Mouse (Mus musculus): ENCODE data around the gene B3gnt6. TPM values are rescaled to one million over a fixed set of nuclear protein-coding genes. Genes with fewer than 3 reads are reported as not detected.

Gene B3gnt6
- polyA plus RNA-seq, 1 experiment from 2014 or later, result 0.15 TPM

GRCm38 (mm10) chr7:98174883-98175755, 24.2 kb downstream of the B3gnt6 start:
- no peak overlapping the region for H3K4me3 ChIP-seq (replicated peaks)
- H3K36me3 ChIP-seq (replicated peaks), result no peaks in the 10 kb centered on the region
- H3K27ac ChIP-seq, result no peak overlapping the region
- WGBS, result 81% methylated on average over 4 of the region's 4 CpGs
- peaks cover 43% of the 10 kb centered on the region for H3K27me3 ChIP-seq
- no peak overlapping the region for H3K9ac ChIP-seq
- no peak overlapping the region for H3K4me2 ChIP-seq
- ATAC-seq (ENCODE audit: low FRiP score), result no peak
- peaks cover 26% of the 10 kb centered on the region for H3K4me1 ChIP-seq
- H3K9me3 ChIP-seq, result no peaks in the 10 kb centered on the region

GRCm38 (mm10) chr7:98173408-98173807, 25.9 kb downstream of the B3gnt6 start:
- Histone ChIP-seq H3K9me3 (no peaks in the 10 kb centered on the region), H3K36me3 (replicated peaks) (no peaks in the 10 kb centered on the region), H3K4me2 (no peak overlapping the region), H3K4me3 (replicated peaks) (no peak overlapping the region), H3K27me3 (peaks cover 29% of the 10 kb centered on the region), H3K9ac (no peak overlapping the region), H3K27ac (no peak overlapping the region), H3K4me1 (peaks cover 24% of the 10 kb centered on the region)
- no peak for ATAC-seq (ENCODE audit: low FRiP score)
- WGBS, result 60% methylated on average over 4 of the region's 4 CpGs

- no peak overlapping the region for H3K4me2 ChIP-seq
- no peak overlapping the region for H3K4me3 ChIP-seq (replicated peaks)
- H3K27me3 ChIP-seq, result peaks cover 28% of the 10 kb centered on the region
- H3K9me3 ChIP-seq, result no peaks in the 10 kb centered on the region
- no peak overlapping the region for H3K9ac ChIP-seq
- no peak for ATAC-seq (ENCODE audit: low FRiP score)
- 83% methylated on average over 8 of the region's 8 CpGs for WGBS
- no peaks in the 10 kb centered on the region for H3K36me3 ChIP-seq (replicated peaks)
- H3K27ac ChIP-seq, result no peak overlapping the region
- peaks cover 17% of the 10 kb centered on the region for H3K4me1 ChIP-seq
These were observed 26.6 kb downstream of the B3gnt6 start for GRCm38 (mm10) chr7:98172661-98173060.

GRCm38 (mm10) chr7:98171141-98172073, 27.9 kb downstream of the B3gnt6 start:
- ATAC-seq (ENCODE audit: low FRiP score), result no peak
- H3K27ac ChIP-seq, result no peak overlapping the region
- WGBS, result 67% methylated on average over 6 of the region's 6 CpGs

GRCm38 (mm10) chr7:98164999-98165528, 34.2 kb downstream of the B3gnt6 start:
- H3K4me1 ChIP-seq, result peaks cover 19% of the 10 kb centered on the region
- H3K27me3 ChIP-seq, result 0 out of 2 replicates have a peak, but pooled peaks cover 3% of the 10 kb centered on the region
- H3K27ac ChIP-seq, result 0 out of 2 replicates have a peak overlapping the region, but pooled peaks have one; percentile 14
- ATAC-seq (ENCODE audit: low FRiP score), result 0 out of 2 replicates have a peak, but pooled peaks have one; percentile 30
- H3K4me2 ChIP-seq, result no peak overlapping the region
- H3K36me3 ChIP-seq (replicated peaks), result no peaks in the 10 kb centered on the region
- H3K9me3 ChIP-seq, result no peaks in the 10 kb centered on the region
- WGBS, result 73% methylated on average over 10 of the region's 10 CpGs
- no peak overlapping the region for H3K4me3 ChIP-seq (replicated peaks)
- H3K9ac ChIP-seq, result no peak overlapping the region

More at GRCm38 (mm10) chr7:98171141-98172073, 27.9 kb downstream of the B3gnt6 start:
- no peaks in the 10 kb centered on the region for H3K36me3 ChIP-seq (replicated peaks)
- peaks cover 10% of the 10 kb centered on the region; the same call in 1 of the 2 replicates for H3K4me1 ChIP-seq
- H3K9ac ChIP-seq, result no peak overlapping the region
- peaks cover 17% of the 10 kb centered on the region for H3K27me3 ChIP-seq
- no peaks in the 10 kb centered on the region for H3K9me3 ChIP-seq
- no peak overlapping the region for H3K4me3 ChIP-seq (replicated peaks)
- no peak overlapping the region for H3K4me2 ChIP-seq

- ATAC-seq (ENCODE audit: low FRiP score), result no peak
These were observed 34.8 kb downstream of the B3gnt6 start for GRCm38 (mm10) chr7:98164382-98164998.

GRCm38 (mm10) chr7:98163700-98164099, 35.6 kb downstream of the B3gnt6 start:
- H3K27me3 ChIP-seq, result no peaks in the 10 kb centered on the region
- H3K27ac ChIP-seq, result no peak overlapping the region
- H3K4me2 ChIP-seq, result no peak overlapping the region
- no peak overlapping the region for H3K9ac ChIP-seq
- 65% methylated on average over 3 of the region's 3 CpGs for WGBS
- ATAC-seq (ENCODE audit: low FRiP score), result no peak
- no peak overlapping the region for H3K4me3 ChIP-seq (replicated peaks)
- H3K36me3 ChIP-seq (replicated peaks), result no peaks in the 10 kb centered on the region
- peaks cover 20% of the 10 kb centered on the region for H3K4me1 ChIP-seq
- H3K9me3 ChIP-seq, result no peaks in the 10 kb centered on the region

More at GRCm38 (mm10) chr7:98164382-98164998, 34.8 kb downstream of the B3gnt6 start:
- Histone ChIP-seq H3K27me3 (no peaks in the 10 kb centered on the region), H3K4me3 (replicated peaks) (no peak overlapping the region), H3K9ac (no peak overlapping the region), H3K4me1 (peaks cover 20% of the 10 kb centered on the region), H3K4me2 (no peak overlapping the region), H3K9me3 (no peaks in the 10 kb centered on the region), H3K27ac (no peak overlapping the region), H3K36me3 (replicated peaks) (no peaks in the 10 kb centered on the region)
- WGBS, result 82% methylated on average over 9 of the region's 9 CpGs

GRCm38 (mm10) chr7:98162239-98162638, 37.0 kb downstream of the B3gnt6 start:
- no peak overlapping the region for H3K27ac ChIP-seq
- 84% methylated on average over 6 of the region's 6 CpGs for WGBS
- H3K9me3 ChIP-seq, result no peaks in the 10 kb centered on the region
- ATAC-seq (ENCODE audit: low FRiP score), result no peak
- H3K9ac ChIP-seq, result no peak overlapping the region
- H3K36me3 ChIP-seq (replicated peaks), result no peaks in the 10 kb centered on the region
- no peaks in the 10 kb centered on the region for H3K27me3 ChIP-seq
- H3K4me2 ChIP-seq, result no peak overlapping the region
- H3K4me3 ChIP-seq (replicated peaks), result no peak overlapping the region
- H3K4me1 ChIP-seq, result peaks cover 25% of the 10 kb centered on the region

- Histone ChIP-seq H3K9me3 (no peaks in the 10 kb centered on the region), H3K9ac (no peak overlapping the region), H3K4me1 (peaks cover 32% of the 10 kb centered on the region), H3K4me2 (no peak overlapping the region), H3K4me3 (replicated peaks) (no peak overlapping the region), H3K27ac (no peak overlapping the region), H3K36me3 (replicated peaks) (no peaks in the 10 kb centered on the region), H3K27me3 (0 out of 2 replicates have a peak, but pooled peaks cover 3% of the 10 kb centered on the region)
- WGBS, result 62% methylated on average over 8 of the region's 8 CpGs
- no peak for ATAC-seq (ENCODE audit: low FRiP score)
These were observed 39.1 kb downstream of the B3gnt6 start for GRCm38 (mm10) chr7:98160041-98160740.

GRCm38 (mm10) chr7:98158481-98158880, 40.8 kb downstream of the B3gnt6 start:
- Histone ChIP-seq H3K36me3 (replicated peaks) (no peaks in the 10 kb centered on the region), H3K27ac (no peak overlapping the region), H3K9me3 (no peaks in the 10 kb centered on the region), H3K27me3 (0 out of 2 replicates have a peak, but pooled peaks cover 3% of the 10 kb centered on the region), H3K4me2 (no peak overlapping the region), H3K4me1 (peaks cover 19% of the 10 kb centered on the region), H3K4me3 (replicated peaks) (no peak overlapping the region), H3K9ac (no peak overlapping the region)
- no peak for ATAC-seq (ENCODE audit: low FRiP score)
- 59% methylated on average over 8 of the region's 8 CpGs for WGBS

GRCm38 (mm10) chr7:98157636-98158332, 41.5 kb downstream of the B3gnt6 start:
- Histone ChIP-seq H3K4me2 (no peak overlapping the region), H3K27me3 (0 out of 2 replicates have a peak, but pooled peaks cover 3% of the 10 kb centered on the region), H3K27ac (no peak overlapping the region), H3K36me3 (replicated peaks) (no peaks in the 10 kb centered on the region), H3K4me1 (peaks cover 19% of the 10 kb centered on the region), H3K9ac (no peak overlapping the region), H3K4me3 (replicated peaks) (no peak overlapping the region), H3K9me3 (no peaks in the 10 kb centered on the region)
- 60% methylated on average over 5 of the region's 5 CpGs for WGBS
- ATAC-seq (ENCODE audit: low FRiP score), result no peak

All from forebrain, embryonic 12.5 days (tissue).